Mouse (Mus musculus): ENCODE data around the gene Sdk1.

DNA sequence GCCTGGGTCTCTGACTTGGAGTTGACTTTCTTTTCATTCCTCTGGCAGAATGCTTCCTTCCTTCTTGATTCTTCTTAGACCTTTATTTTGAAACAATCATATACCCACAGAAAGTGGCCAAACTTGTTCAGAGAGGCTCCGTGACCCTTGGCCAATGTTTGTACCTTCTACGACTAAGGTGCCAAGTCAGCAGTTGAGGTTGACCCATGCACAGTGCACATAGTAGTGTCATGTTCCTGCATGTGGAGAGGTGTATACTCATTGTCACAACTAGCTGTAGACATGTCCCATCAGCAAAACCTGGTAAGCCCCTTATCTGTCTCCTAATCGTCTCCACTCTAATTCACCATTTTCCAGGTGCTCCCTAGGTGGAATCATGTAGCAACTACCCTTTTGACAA, 530.2 kb downstream of the Sdk1 start:
- TF ChIP-seq CTCF (IDR thresholded peaks at IDR 0.05; ENCODE audit: low read depth, low read length) = no peak
- no peak for TF ChIP-seq POLR2A (IDR thresholded peaks at IDR 0.05; ENCODE audit: borderline replicate concordance, low read depth, low read length)

All from bone marrow macrophage, adult 2 months (primary cell).